Mouse (Mus musculus) neutrophil, adult 5-6 weeks (primary cell): ENCODE data around the gene Krtap15. TPM values are rescaled to one million over a fixed set of nuclear protein-coding genes. Genes with fewer than 3 reads are reported as not detected.

Experiments
- ATAC-seq: fragments of 151-379, 151-347 bp; 2 replicates; pipeline ENCODE4 v1.8.0; 2017; ENCODE audit warnings: mild to moderate bottlenecking, moderate TSS enrichment; ENCODE audit not compliant: insufficient number of reproducible peaks, poor library complexity, low FRiP score, severe bottlenecking; ENCODE audit errors: extremely low read depth
- total RNA-seq: library from RNA; stranded (forward); fragments of 200-1000 nt; gene quantifications from 2 replicates; pipeline ENCODE4 v1.2.3, GENCODE M21; 2017

Gene Krtap15
- not detected in 2 replicates for total RNA-seq

GRCm38 (mm10) chr16:88820066-88820465 lies at the start of gene Krtap15:
TSS of gene Krtap15 (plus strand) at chr16:88820215.
- ATAC-seq, result no peak

- ATAC-seq, result no peak
Observed at GRCm38 (mm10) chr16:88774106-88774505, 45.9 kb upstream of the Krtap15 start, which contains the start of gene 2310057N15Rik. TSS of gene 2310057N15Rik (minus strand) at chr16:88774206.

DNA sequence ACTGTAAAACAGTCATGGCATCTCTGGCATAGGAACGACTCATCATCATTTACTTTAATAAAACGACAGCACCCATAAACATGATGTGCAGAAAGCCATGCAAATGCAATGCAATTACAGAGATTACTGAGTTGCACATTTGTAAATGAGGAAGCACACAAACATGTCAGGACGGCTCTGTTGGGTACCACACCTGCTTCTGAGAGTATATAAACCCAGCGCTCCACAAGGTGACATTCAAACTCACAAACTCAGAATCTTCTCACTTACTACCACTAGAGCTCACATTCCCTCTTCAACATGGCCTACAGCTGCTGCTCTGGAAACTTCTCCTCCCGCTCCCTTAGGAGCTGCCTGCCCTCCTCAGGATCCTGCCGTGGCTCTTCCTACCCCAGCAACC lies 42.4 kb upstream of the Krtap15 start, which contains the start of gene Gm5965:
Gm5965 (plus strand) TSS at position 301 of the 400 bp plus-strand sequence.
- no peak for ATAC-seq

- no peak for ATAC-seq
Observed at GRCm38 (mm10) chr16:88786786-88787185, 33.2 kb upstream of the Krtap15 start.

DNA sequence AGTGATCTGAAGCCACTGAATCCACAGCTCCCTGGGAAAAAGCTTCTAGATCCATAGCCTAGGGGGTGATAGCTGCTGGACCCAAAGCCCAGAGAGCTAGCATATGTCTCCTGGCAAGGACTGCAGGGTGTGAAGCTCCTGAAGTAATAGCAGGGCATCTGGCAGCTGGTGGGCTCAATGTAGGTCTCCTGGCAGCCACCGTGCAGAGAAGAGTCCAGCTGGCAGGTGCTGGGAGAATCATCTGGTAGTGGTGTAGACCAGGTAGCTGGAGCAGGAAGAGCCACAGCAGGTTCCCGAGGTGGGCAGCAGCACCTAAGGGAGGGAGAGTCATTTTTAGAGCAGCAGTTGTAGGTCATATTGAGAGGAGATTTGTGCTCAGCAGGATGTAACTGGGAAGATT lies 8.2 kb upstream of the Krtap15 start, which contains the start of gene Gm20741:
Gm20741 (minus strand) TSS at position 394 of the 400 bp plus-strand sequence.
- no peak for ATAC-seq

DNA sequence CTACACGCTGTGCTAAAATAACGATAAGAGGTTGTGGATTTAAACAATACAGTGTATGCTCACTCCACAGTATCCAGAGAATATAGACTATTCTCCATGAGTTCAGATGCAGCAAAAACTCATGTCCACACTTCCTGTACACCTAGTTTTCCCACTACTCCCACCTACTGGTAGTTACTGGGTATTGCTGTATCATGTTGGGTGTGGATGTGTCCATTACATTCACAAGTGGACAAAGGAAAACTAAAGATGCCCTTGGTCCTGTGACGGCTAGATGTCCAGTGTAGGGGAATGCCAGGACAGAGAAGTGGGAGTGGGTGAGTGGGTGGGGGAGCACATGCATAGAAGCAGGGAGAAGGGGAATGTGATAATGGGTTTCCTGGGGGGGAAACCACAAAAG lies 3.7 kb downstream of the Krtap15 start:
- ATAC-seq, result no peak

- no peak for ATAC-seq
Observed at GRCm38 (mm10) chr16:88826095-88826652, 6.2 kb downstream of the Krtap15 start, which contains the start of gene Krtap14. TSS of gene Krtap14 (minus strand) at chr16:88826145.

DNA sequence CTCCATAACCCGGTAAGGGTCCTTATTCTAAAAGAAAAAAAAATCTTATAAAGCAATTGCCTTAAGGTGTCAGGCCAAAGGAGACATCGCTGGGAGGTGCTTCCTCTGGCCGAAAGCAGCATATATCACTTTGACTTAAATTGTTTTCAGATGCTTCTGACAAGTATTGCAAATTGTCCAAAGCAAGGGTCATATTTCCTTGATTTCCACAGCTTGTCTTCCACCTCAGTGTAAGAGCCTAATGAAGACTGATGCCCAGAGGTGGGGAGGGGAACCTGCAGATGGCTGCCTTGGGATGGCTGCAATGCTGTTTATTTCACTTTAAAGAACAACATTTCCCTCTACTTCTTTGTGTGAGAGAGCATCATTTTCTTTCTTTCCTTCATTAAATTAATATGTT lies 7.0 kb downstream of the Krtap15 start:
- ATAC-seq, result no peak

DNA sequence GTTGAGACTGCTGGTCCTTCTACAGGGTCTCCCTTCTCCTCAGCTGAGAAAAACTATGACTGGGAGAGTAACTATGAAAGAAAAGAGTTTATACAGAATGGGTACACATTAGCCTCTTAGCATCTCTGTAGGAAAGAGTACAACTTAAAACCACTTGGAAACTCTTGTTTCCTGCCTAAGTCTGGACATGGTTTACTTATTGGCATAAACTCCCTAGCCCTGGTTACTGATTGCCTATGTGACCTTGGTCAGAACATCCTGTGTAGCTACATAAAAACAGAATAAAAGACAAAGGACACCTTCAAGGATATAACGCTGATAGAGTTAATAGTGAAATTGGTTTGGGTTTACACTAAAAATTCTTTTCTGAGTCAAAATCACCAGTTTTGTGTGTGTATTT lies 27.3 kb downstream of the Krtap15 start:
- no peak for ATAC-seq

DNA sequence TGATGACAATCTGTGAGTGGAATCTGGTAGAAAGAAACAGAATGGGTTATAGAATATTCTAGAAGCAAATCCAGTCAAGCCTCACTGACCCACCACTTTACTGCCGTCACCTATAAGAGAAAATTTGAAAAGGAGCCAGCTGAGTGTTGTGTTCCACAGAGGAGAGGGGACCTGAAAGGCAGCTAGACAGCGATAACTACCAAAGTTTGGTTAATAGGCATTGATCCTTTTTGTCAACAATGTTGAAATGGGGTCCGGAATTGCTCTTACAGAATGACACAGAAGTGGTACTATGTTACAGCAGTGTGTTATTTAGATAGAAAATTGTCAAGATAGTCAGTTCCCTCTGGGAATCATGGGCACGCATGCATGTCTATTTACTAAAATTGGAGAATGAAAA lies 28.5 kb downstream of the Krtap15 start:
- ATAC-seq, result no peak

GRCm38 (mm10) chr16:88851450-88851849 lies 31.4 kb downstream of the Krtap15 start:
- no peak for ATAC-seq

DNA sequence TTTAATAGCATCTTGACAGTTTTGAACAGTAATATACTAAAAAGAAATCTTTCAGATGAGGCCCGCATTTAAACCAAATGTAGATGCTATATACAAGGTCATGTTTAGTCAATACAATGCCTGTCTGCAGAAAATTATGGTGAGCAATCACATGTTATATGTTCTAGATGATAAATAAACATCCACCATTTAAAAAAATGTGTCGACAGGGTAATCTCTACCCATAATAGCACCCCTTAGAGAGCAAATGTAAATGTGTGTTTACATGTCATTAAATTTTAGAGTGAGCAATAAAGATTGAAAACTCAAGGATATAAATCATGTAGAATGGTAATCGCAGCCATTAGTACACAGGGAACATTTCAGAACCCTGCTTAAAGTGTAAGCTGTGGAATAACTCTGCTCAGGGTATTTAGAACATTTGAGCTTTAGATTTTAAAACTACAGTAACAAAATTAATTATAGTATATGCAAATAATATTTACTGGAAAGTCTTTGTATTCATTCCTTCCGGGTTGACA lies 44.9 kb downstream of the Krtap15 start:
- ATAC-seq, result no peak

- ATAC-seq, result no peak
Observed at GRCm38 (mm10) chr16:88869311-88869710, 49.3 kb downstream of the Krtap15 start, which contains the start of gene Krtap19-1. TSS of gene Krtap19-1 (minus strand) at chr16:88869411.

DNA sequence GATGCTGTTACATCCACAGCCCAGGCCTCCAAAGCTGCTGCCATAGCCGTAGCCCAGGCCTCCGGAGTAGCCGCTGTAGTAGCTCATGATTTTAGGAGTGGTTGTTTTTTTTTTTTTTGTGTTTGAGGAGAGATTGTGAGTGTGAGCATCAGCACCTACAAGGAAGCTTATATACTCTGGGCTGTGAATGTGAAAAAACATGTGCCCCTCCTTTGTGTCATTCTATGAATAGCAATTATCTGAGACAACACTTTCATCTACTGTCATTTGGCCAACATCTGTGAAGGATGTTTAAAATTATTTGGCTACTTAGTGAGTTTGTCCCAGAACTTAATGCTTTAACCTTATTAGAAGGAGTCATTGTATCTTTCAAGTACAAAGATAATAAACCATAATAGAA lies 54.2 kb downstream of the Krtap15 start, which contains the start of gene Krtap19-2:
Krtap19-2 (minus strand) TSS at position 101 of the 400 bp plus-strand sequence.
- ATAC-seq, result no peak

DNA sequence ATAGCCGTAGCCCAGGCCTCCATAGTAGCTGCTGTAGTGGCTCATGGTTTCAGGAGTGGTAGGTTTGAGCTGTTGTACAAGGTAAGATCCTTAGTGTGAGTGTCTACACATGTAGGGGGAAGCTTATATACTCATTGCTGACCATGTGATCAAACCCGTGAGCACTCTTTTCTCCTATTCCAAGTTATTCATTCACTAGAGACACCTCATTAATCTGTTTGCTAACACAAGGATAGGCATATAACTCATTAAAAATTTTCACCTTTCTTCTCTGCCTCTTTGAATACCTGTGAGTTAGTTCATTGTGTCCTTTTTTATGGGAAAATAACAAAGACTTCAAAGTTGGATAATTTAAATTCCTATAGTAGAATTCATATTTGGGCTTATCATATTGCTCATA lies 57.9 kb downstream of the Krtap15 start, which contains the start of gene Krtap19-3:
Krtap19-3 (minus strand) TSS at position 101 of the 400 bp plus-strand sequence.
- ATAC-seq, result no peak

Other genes with a start within 250 kb of the Krtap15 start
- gene Krtap24-1, start 207.9 kb upstream of the Krtap15 start, total RNA-seq, result not detected in 2 replicates
- gene 2310079G19Rik, start 192.5 kb upstream of the Krtap15 start, total RNA-seq, result not detected in 2 replicates
- not detected in 2 replicates for gene Krtap26-1, start 172.4 kb upstream of the Krtap15 start, total RNA-seq
- not detected in 2 replicates for gene Krtap27-1, start 148.5 kb upstream of the Krtap15 start, total RNA-seq
- not detected in 2 replicates for gene 2310061N02Rik, start 112.3 kb upstream of the Krtap15 start, total RNA-seq
- gene Krtap13-1, start 91.4 kb upstream of the Krtap15 start, total RNA-seq, result not detected in 2 replicates
- not detected in 2 replicates for gene Krtap13, start 68.6 kb upstream of the Krtap15 start, total RNA-seq
- gene 2310034C09Rik, start 61.4 kb upstream of the Krtap15 start, total RNA-seq, result not detected in 2 replicates
- not detected in 2 replicates for gene 2310057N15Rik, start 46.0 kb upstream of the Krtap15 start, total RNA-seq
- not detected in 2 replicates for gene Gm5965, start 42.3 kb upstream of the Krtap15 start, total RNA-seq
- not detected in 2 replicates for gene Gm20741, start 8.0 kb upstream of the Krtap15 start, total RNA-seq
- gene Krtap14, start 5.9 kb downstream of the Krtap15 start, total RNA-seq, result not detected in 2 replicates
- gene Krtap19-1, start 49.2 kb downstream of the Krtap15 start, total RNA-seq, result not detected in 2 replicates
- gene Krtap19-2, start 54.1 kb downstream of the Krtap15 start, total RNA-seq, result not detected in 2 replicates
- gene Krtap19-3, start 57.8 kb downstream of the Krtap15 start, total RNA-seq, result not detected in 2 replicates
- gene Krtap19-4, start 64.9 kb downstream of the Krtap15 start, total RNA-seq, result not detected in 2 replicates
- not detected in 2 replicates for gene Krtap19-5, start 76.2 kb downstream of the Krtap15 start, total RNA-seq
- gene Krtap19-9b, start 112.0 kb downstream of the Krtap15 start, total RNA-seq, result not detected in 2 replicates
- gene Krtap16-3, start 142.7 kb downstream of the Krtap15 start, total RNA-seq, result not detected in 2 replicates
- gene Krtap22-2, start 190.5 kb downstream of the Krtap15 start, total RNA-seq, result not detected in 2 replicates
- not detected in 2 replicates for gene Gm10229, start 195.1 kb downstream of the Krtap15 start, total RNA-seq
- gene Krtap6-1, start 211.5 kb downstream of the Krtap15 start, total RNA-seq, result not detected in 2 replicates
- not detected in 2 replicates for gene Gm10228, start 221.3 kb downstream of the Krtap15 start, total RNA-seq
- not detected in 2 replicates for gene Krtap6-5, start 227.7 kb downstream of the Krtap15 start, total RNA-seq
- not detected in 2 replicates for gene 1110025L11Rik, start 243.8 kb downstream of the Krtap15 start, total RNA-seq